Mouse (Mus musculus): ENCODE measurements around the gene Spag6.

- TF ChIP-seq CTCF (IDR thresholded peaks at IDR 0.05; ENCODE audit: borderline replicate concordance, insufficient read depth, low read depth, low read length) (no peak), POLR2A (IDR thresholded peaks at IDR 0.05; ENCODE audit: borderline replicate concordance, insufficient read depth, low read length) (no peak)
Observed at GRCm38 (mm10) chr2:18774326-18774725, 80.5 kb downstream of the Spag6 start.

Data from cerebellum, adult 2 months (tissue).